Mouse (Mus musculus) embryonic facial prominence, embryonic 14.5 days (tissue): ENCODE measurements around the gene Efna1. TPM values are rescaled to one million over a fixed set of nuclear protein-coding genes. Genes with fewer than 3 reads are reported as not detected.

Experiments
- ATAC-seq: fragments of 200-750 bp; cut with Nextera tagmentation; 2 replicates; pipeline ENCODE4 v1.8.0; 2017; ENCODE audit warnings: low read depth, moderate number of reproducible peaks, moderate TSS enrichment
- DNase-seq: peaks from one replicate; pipeline ENCODE4 v3.0.0-alpha.2; 2015; ENCODE audit warnings: low spot score
- H3K27ac ChIP-seq: fragments of 300-500 bp; sonication (generic); replicated peaks from 2 replicates; pipeline ENCODE4 v1.5.1; 2014; ENCODE audit warnings: low read depth, mild to moderate bottlenecking, low read length, moderate library complexity
- H3K27me3 ChIP-seq: fragments of 300-500 bp; sonication (generic); replicated peaks from 2 replicates; pipeline ENCODE4 v1.6.1; 2014; ENCODE audit warnings: low read length; ENCODE audit not compliant: control insufficient read depth, insufficient read depth
- H3K36me3 ChIP-seq: fragments of 300-500 bp; sonication (generic); 2 replicates; pipeline ENCODE4 v1.6.1; 2014; ENCODE audit warnings: low read length, mixed read lengths; ENCODE audit not compliant: control insufficient read depth, insufficient read depth
- H3K4me1 ChIP-seq: fragments of 300-500 bp; sonication (generic); 2 replicates; pipeline ENCODE4 v1.6.1; 2014; ENCODE audit warnings: antibody characterized with exemption, low read length; ENCODE audit not compliant: control insufficient read depth, insufficient read depth
- H3K4me2 ChIP-seq: fragments of 300-500 bp; sonication (generic); 2 replicates; pipeline ENCODE4 v1.6.1; 2014; ENCODE audit warnings: low read depth, mild to moderate bottlenecking, low read length, moderate library complexity, mixed read lengths
- H3K4me3 ChIP-seq: fragments of 300-500 bp; sonication (generic); 2 replicates; pipeline ENCODE4 v1.5.1; 2014; ENCODE audit warnings: low read depth, mild to moderate bottlenecking, low read length
- H3K9ac ChIP-seq: fragments of 300-500 bp; sonication (generic); 2 replicates; pipeline ENCODE4 v1.6.1; 2014; ENCODE audit warnings: low read depth, mild to moderate bottlenecking, low read length, moderate library complexity, mixed read lengths
- H3K9me3 ChIP-seq: fragments of 300-500 bp; sonication (generic); 2 replicates; pipeline ENCODE4 v1.6.1; 2016; ENCODE audit warnings: low read length; ENCODE audit not compliant: control insufficient read depth
- WGBS: fragments of 180-500 bp; shearing (Covaris S2); extraction: QIAGEN DNeasy Blood & Tissue Kit; methylation state at CpG from one replicate; pipeline ENCODE4 v1.1.7; 2014; 5-methylcytosine and 5-hydroxymethylcytosine counted together
- polyA plus RNA-seq: library from polyadenylated mRNA; unstranded; fragments of >200 nt; fragmentation: Nextera tagmentation; extraction: Ambion mirVana; gene quantifications from 2 replicates; pipeline ENCODE4 v1.2.1, GENCODE M21; 2014

The Efna1 gene
- polyA plus RNA-seq, 1 experiment from 2014 or later: 33.8 TPM

GRCm38 (mm10) chr3:89280050-89280605 lies 814 bp downstream of the Efna1 start:
- H3K4me2 ChIP-seq: peak overlapping the region; percentile 80
- peak overlapping the region; percentile 50 for H3K4me3 ChIP-seq
- H3K4me1 ChIP-seq: peaks cover 27% of the 10 kb centered on the region
- WGBS: under 1% methylated on average over 28 of the region's 29 CpGs
- H3K9ac ChIP-seq: peak overlapping the region; percentile 71
- H3K36me3 ChIP-seq: 0 out of 2 replicates have a peak, but pooled peaks cover 8% of the 10 kb centered on the region
- no peak for ATAC-seq
- no peaks in the 10 kb centered on the region for H3K9me3 ChIP-seq
- H3K27me3 ChIP-seq: 0 out of 2 replicates have a peak, but pooled peaks cover 7% of the 10 kb centered on the region
- no peak for DNase-seq
- H3K27ac ChIP-seq: peak overlapping the region; percentile 82

GRCm38 (mm10) chr3:89279153-89279890 lies 1.6 kb downstream of the Efna1 start:
- Histone ChIP-seq H3K4me2 (peak overlapping the region; percentile 80), H3K9ac (peak overlapping the region; percentile 71), H3K27ac (peak overlapping the region; percentile 82), H3K4me1 (peaks cover 27% of the 10 kb centered on the region), H3K36me3 (0 out of 2 replicates have a peak, but pooled peaks cover 13% of the 10 kb centered on the region), H3K9me3 (no peaks in the 10 kb centered on the region), H3K27me3 (0 out of 2 replicates have a peak, but pooled peaks cover 7% of the 10 kb centered on the region), H3K4me3 (peak overlapping the region; percentile 50)
- ATAC-seq: peak; percentile 85
- 3% methylated on average over 32 of the region's 35 CpGs for WGBS
- peak; percentile 92 for DNase-seq

GRCm38 (mm10) chr3:89278643-89279042 lies 2.3 kb downstream of the Efna1 start:
- Histone ChIP-seq H3K9ac (peak overlapping the region; percentile 71), H3K9me3 (no peaks in the 10 kb centered on the region), H3K27me3 (0 out of 2 replicates have a peak, but pooled peaks cover 7% of the 10 kb centered on the region), H3K4me2 (peak overlapping the region; percentile 80), H3K36me3 (0 out of 2 replicates have a peak, but pooled peaks cover 16% of the 10 kb centered on the region), H3K27ac (peak overlapping the region; percentile 82), H3K4me3 (peak overlapping the region; percentile 50), H3K4me1 (peaks cover 27% of the 10 kb centered on the region)
- 18% methylated on average over 8 of the region's 8 CpGs for WGBS
- ATAC-seq (no peak), DNase-seq (no peak)

- no peak for DNase-seq
- Histone ChIP-seq H3K36me3 (0 out of 2 replicates have a peak, but pooled peaks cover 16% of the 10 kb centered on the region), H3K4me1 (peaks cover 27% of the 10 kb centered on the region), H3K4me2 (peak overlapping the region; percentile 80), H3K27ac (peak overlapping the region; percentile 82), H3K4me3 (peak overlapping the region; percentile 50), H3K9me3 (no peaks in the 10 kb centered on the region), H3K27me3 (0 out of 2 replicates have a peak, but pooled peaks cover 7% of the 10 kb centered on the region), H3K9ac (peak overlapping the region; percentile 71)
- WGBS: 46% methylated on average over 6 of the region's 7 CpGs
- no peak for ATAC-seq
Observed at GRCm38 (mm10) chr3:89278107-89278506, 2.8 kb downstream of the Efna1 start.

- Histone ChIP-seq H3K36me3 (peaks cover 19% of the 10 kb centered on the region), H3K27ac (peak overlapping the region; percentile 82), H3K9me3 (no peaks in the 10 kb centered on the region), H3K4me1 (peaks cover 27% of the 10 kb centered on the region), H3K4me2 (peak overlapping the region; percentile 80), H3K27me3 (0 out of 2 replicates have a peak, but pooled peaks cover 7% of the 10 kb centered on the region), H3K4me3 (peak overlapping the region; percentile 50), H3K9ac (peak overlapping the region; percentile 71)
- 35% methylated on average over 14 of the region's 14 CpGs for WGBS
- peak; percentile 3; the same call in 1 of the 2 replicates for ATAC-seq
- peak; percentile 64 for DNase-seq
Observed at GRCm38 (mm10) chr3:89277281-89278021, 3.5 kb downstream of the Efna1 start.

GRCm38 (mm10) chr3:89276061-89276460 lies 4.9 kb downstream of the Efna1 start:
- WGBS: 91% methylated on average over 13 of the region's 13 CpGs
- ATAC-seq: no peak
- H3K4me2 ChIP-seq: no peak overlapping the region

GRCm38 (mm10) chr3:89271760-89272159 lies 9.2 kb downstream of the Efna1 start:
- 65% methylated on average over 6 of the region's 6 CpGs for WGBS
- no peak for DNase-seq
- peaks cover 27% of the 10 kb centered on the region for H3K36me3 ChIP-seq

More at GRCm38 (mm10) chr3:89276061-89276460, 4.9 kb downstream of the Efna1 start:
- no peaks in the 10 kb centered on the region for H3K9me3 ChIP-seq
- peaks cover 27% of the 10 kb centered on the region for H3K36me3 ChIP-seq
- no peaks in the 10 kb centered on the region for H3K27me3 ChIP-seq
- DNase-seq: no peak
- no peak overlapping the region for H3K27ac ChIP-seq
- no peak overlapping the region for H3K4me3 ChIP-seq
- H3K9ac ChIP-seq: no peak overlapping the region
- H3K4me1 ChIP-seq: peaks cover 20% of the 10 kb centered on the region

GRCm38 (mm10) chr3:89270891-89271290 lies 10.1 kb downstream of the Efna1 start:
- Histone ChIP-seq H3K9me3 (no peaks in the 10 kb centered on the region), H3K27me3 (no peaks in the 10 kb centered on the region), H3K9ac (peak overlapping the region; percentile 69), H3K36me3 (peaks cover 24% of the 10 kb centered on the region), H3K27ac (peak overlapping the region; percentile 80), H3K4me2 (peak overlapping the region; percentile 81), H3K4me1 (peaks cover 27% of the 10 kb centered on the region), H3K4me3 (peak overlapping the region; percentile 54)
- 61% methylated on average over 6 of the region's 6 CpGs for WGBS
- ATAC-seq (no peak), DNase-seq (no peak)

More at GRCm38 (mm10) chr3:89271760-89272159, 9.2 kb downstream of the Efna1 start:
- no peak overlapping the region for H3K4me3 ChIP-seq
- ATAC-seq: no peak
- H3K27me3 ChIP-seq: no peaks in the 10 kb centered on the region
- no peak overlapping the region for H3K27ac ChIP-seq
- H3K9ac ChIP-seq: no peak overlapping the region
- H3K4me1 ChIP-seq: peaks cover 27% of the 10 kb centered on the region
- H3K9me3 ChIP-seq: no peaks in the 10 kb centered on the region
- no peak overlapping the region for H3K4me2 ChIP-seq
